Mouse (Mus musculus) cortical plate, adult 2 months (tissue): Measurements from ENCODE around the gene Nutm1.

ENCODE experiments used
- CTCF ChIP-seq: fragments of 200-500 bp; IDR thresholded peaks from 2 replicates; pipeline ENCODE4 v1.5.1; 2011; ENCODE audit warnings: mild to moderate bottlenecking, control low read depth, low read length; ENCODE audit not compliant: insufficient read depth; ENCODE audit errors: extremely low read depth
- POLR2A ChIP-seq: fragments of 200-500 bp; IDR thresholded peaks from 2 replicates; pipeline ENCODE4 v1.6.1; 2011; ENCODE audit warnings: mild to moderate bottlenecking, low read length, control low read depth; ENCODE audit not compliant: insufficient read depth; ENCODE audit errors: extremely low read depth

GRCm38 (mm10) chr2:112298221-112298620, 39.1 kb upstream of the Nutm1 start:
- TF ChIP-seq CTCF (no peak), POLR2A (no peak)
